Mouse (Mus musculus): Measurements from ENCODE around the gene Duoxa1.

Gene Duoxa1

GRCm38 (mm10) chr2:122298096-122298499, 15.4 kb downstream of the Duoxa1 start, which contains the start of gene Duox2:
Gene Duox2 (minus strand): TSS chr2:122298449.
- DNase-seq (ENCODE audit: low read depth, low spot score) = no peak

GRCm38 (mm10) chr2:122297271-122298095, 16.0 kb downstream of the Duoxa1 start:
- DNase-seq (ENCODE audit: low read depth, low spot score) = no peak

GRCm38 (mm10) chr2:122294916-122295315, 18.6 kb downstream of the Duoxa1 start:
- no peak for DNase-seq (ENCODE audit: low read depth, low spot score)

GRCm38 (mm10) chr2:122286137-122286536, 27.4 kb downstream of the Duoxa1 start:
- DNase-seq (ENCODE audit: low read depth, low spot score) = no peak

- DNase-seq (ENCODE audit: low read depth, low spot score) = no peak
These were observed 29.4 kb downstream of the Duoxa1 start for GRCm38 (mm10) chr2:122284091-122284490.

DNA sequence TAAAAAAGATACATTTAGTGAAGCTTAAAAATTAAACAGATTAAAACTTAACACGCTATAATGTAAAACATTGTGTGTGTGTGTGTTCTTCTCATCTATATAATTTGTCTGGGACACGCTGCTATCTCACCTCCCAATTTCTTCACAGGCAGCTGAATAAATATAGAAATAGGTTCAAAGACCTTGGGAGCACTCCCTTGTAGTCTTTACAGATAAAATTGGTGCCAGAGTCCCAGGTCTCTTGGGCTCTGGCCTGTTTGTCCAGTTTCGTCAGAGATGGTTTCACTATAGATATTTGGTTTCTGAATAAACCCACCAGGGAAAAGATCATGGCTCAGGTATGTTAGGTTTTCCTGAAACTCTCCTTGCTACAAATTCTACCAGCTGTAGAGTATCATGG, 34.8 kb downstream of the Duoxa1 start:
- DNase-seq (ENCODE audit: low read depth, low spot score) = no peak

DNA sequence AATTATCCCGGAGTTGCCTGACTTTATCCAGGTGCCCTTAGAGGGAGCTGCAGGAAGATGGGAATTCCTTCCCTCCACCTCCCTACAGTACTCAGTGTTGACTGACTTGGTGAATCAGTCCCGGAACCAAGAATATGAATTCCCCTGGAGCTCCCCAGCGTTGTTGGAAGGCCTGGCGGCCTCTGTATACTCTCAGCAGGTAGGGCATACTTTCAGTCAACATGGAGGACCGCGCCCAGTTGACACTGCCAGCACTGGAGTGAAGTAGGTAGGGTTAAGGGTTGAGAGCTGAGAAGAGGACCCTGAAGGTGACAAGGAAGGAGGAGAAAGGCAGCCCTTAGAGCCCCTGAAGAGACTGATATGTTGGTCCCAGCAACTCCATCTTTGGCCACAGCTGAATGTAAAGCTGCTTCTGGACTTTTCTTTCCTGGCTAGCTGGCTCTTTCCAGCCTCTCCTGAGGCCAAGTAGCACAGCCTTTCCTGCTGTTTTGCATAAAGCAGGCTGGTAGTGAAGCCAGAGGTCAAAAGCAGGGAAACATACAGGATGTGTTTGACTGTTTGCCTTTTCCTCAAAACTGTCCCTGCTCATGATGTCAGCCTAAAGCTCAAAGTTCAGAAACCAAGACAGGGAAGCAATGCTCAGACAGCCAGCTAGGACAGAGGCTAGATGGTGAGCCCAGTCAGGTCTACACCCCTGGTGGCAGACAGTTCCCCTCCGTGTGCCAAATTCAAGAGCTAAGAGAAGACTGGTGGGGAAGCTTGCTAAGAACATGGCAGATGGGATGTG, 46.9 kb downstream of the Duoxa1 start:
- DNase-seq (ENCODE audit: low read depth, low spot score) = no peak

- DNase-seq (ENCODE audit: low read depth, low spot score) = peak; percentile 20
These were observed 48.8 kb downstream of the Duoxa1 start for GRCm38 (mm10) chr2:122264690-122265089.

GRCm38 (mm10) chr2:122260729-122261128, 52.8 kb downstream of the Duoxa1 start:
- DNase-seq (ENCODE audit: low read depth, low spot score) = no peak

- no peak for DNase-seq (ENCODE audit: low read depth, low spot score)
These were observed 57.5 kb downstream of the Duoxa1 start for GRCm38 (mm10) chr2:122255997-122256396.
